Mouse (Mus musculus) brain, embryonic 14.5 days (tissue): ENCODE data around the gene Olfm1.

ENCODE experiments used
- CTCF ChIP-seq: fragments of 200-500 bp; IDR thresholded peaks from 2 replicates; pipeline ENCODE4 v1.5.1; 2012; ENCODE audit warnings: inconsistent platforms, mild to moderate bottlenecking, moderate library complexity, borderline replicate concordance; ENCODE audit not compliant: insufficient read depth, insufficient read length; ENCODE audit errors: extremely low read depth
- POLR2A ChIP-seq: fragments of 200-500 bp; IDR thresholded peaks from 2 replicates; pipeline ENCODE4 v1.6.1; 2012; ENCODE audit warnings: mild to moderate bottlenecking, inconsistent platforms, borderline replicate concordance; ENCODE audit not compliant: poor library complexity, insufficient read depth, insufficient read length, severe bottlenecking; ENCODE audit errors: extremely low read depth

DNA sequence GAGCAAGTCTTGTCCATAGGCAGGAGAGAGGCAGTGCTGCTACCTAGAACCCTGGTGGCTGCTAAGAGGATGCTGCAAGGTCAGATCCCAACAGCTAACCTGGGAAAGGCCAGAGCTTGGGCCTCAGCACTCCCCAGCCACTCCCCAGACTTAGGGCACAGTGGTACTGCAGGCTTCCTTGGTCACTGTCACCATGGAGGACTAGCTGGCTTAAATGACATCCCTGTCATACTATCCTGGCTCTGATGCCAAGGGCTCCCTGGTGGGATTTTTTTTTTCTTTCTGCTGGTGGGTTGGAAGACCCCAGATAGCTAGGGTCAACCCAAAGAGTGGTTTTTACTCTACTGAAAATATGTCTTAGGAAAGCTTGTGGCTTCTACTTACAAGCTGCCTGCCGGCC lies 25.0 kb downstream of the Olfm1 start:
- no peak for TF ChIP-seq POLR2A
- no peak for TF ChIP-seq CTCF
